Mouse (Mus musculus): ENCODE results near the gene Cst9.

The Cst9 gene

GRCm38 (mm10) chr2:148834912-148835311, at the start of gene Cst9:
Gene Cst9, plus strand, starts transcription at chr2:148835147.
- in situ Hi-C loops (cut with MboI; ENCODE audit: unreplicated experiment in 2 of 2), result no loop called here

GRCm38 (mm10) chr2:148789142-148789541, 45.8 kb upstream of the Cst9 start, which contains the start of gene Cst12:
Gene Cst12, plus strand, starts transcription at chr2:148789361.
- in situ Hi-C loops (cut with MboI; ENCODE audit: unreplicated experiment in 2 of 2), result no loop called here

- in situ Hi-C loops (cut with MboI; ENCODE audit: unreplicated experiment in 2 of 2), result no loop called here
Observed at GRCm38 (mm10) chr2:148798485-148798884, 36.5 kb upstream of the Cst9 start, which contains the start of gene Cst8. Gene Cst8, plus strand, starts transcription at chr2:148798785.

- in situ Hi-C loops (cut with MboI; ENCODE audit: unreplicated experiment in 2 of 2), result no loop called here
Observed at GRCm38 (mm10) chr2:148801491-148801921, 33.4 kb upstream of the Cst9 start.

GRCm38 (mm10) chr2:148806696-148807095, 28.3 kb upstream of the Cst9 start:
- in situ Hi-C loops (cut with MboI; ENCODE audit: unreplicated experiment in 2 of 2), result no loop called here

- in situ Hi-C loops (cut with MboI; ENCODE audit: unreplicated experiment in 2 of 2), result no loop called here
Observed at GRCm38 (mm10) chr2:148819909-148820308, 15.0 kb upstream of the Cst9 start, which contains the start of gene Cst13. Gene Cst13, plus strand, starts transcription at chr2:148820081.

GRCm38 (mm10) chr2:148825986-148826385, 9.0 kb upstream of the Cst9 start:
- in situ Hi-C loops (cut with MboI; ENCODE audit: unreplicated experiment in 2 of 2), result no loop called here

- in situ Hi-C loops (cut with MboI; ENCODE audit: unreplicated experiment in 2 of 2), result no loop called here
Observed at GRCm38 (mm10) chr2:148838075-148838777, 3.3 kb downstream of the Cst9 start.

GRCm38 (mm10) chr2:148839224-148839623, 4.3 kb downstream of the Cst9 start:
- in situ Hi-C loops (cut with MboI; ENCODE audit: unreplicated experiment in 2 of 2), result no loop called here

- in situ Hi-C loops (cut with MboI; ENCODE audit: unreplicated experiment in 2 of 2), result loop anchor here (5.0 kb wide), 2 partner anchors 51 to 99 kb away; partner anchors contain the start of gene Cstl1 (in 2 of the 2)
Observed at GRCm38 (mm10) chr2:148851116-148851906, 16.4 kb downstream of the Cst9 start.

- in situ Hi-C loops (cut with MboI; ENCODE audit: unreplicated experiment in 2 of 2), result no loop called here
Observed at GRCm38 (mm10) chr2:148856630-148857400, 21.9 kb downstream of the Cst9 start.

- in situ Hi-C loops (cut with MboI; ENCODE audit: unreplicated experiment in 2 of 2), result no loop called here
Observed at GRCm38 (mm10) chr2:148857506-148857905, 22.6 kb downstream of the Cst9 start.

- in situ Hi-C loops (cut with MboI; ENCODE audit: unreplicated experiment in 2 of 2), result no loop called here
Observed at GRCm38 (mm10) chr2:148860993-148861392, 26.0 kb downstream of the Cst9 start.

- in situ Hi-C loops (cut with MboI; ENCODE audit: unreplicated experiment in 2 of 2), result no loop called here
Observed at GRCm38 (mm10) chr2:148861693-148862092, 26.7 kb downstream of the Cst9 start.

- in situ Hi-C loops (cut with MboI; ENCODE audit: unreplicated experiment in 2 of 2), result no loop called here
Observed at GRCm38 (mm10) chr2:148864966-148865365, 30.0 kb downstream of the Cst9 start, which contains the start of gene 9230104L09Rik. Gene 9230104L09Rik, minus strand, starts transcription at chr2:148865038.

- in situ Hi-C loops (cut with MboI; ENCODE audit: unreplicated experiment in 2 of 2), result no loop called here
Observed at GRCm38 (mm10) chr2:148868959-148869358, 34.0 kb downstream of the Cst9 start.

- in situ Hi-C loops (cut with MboI; ENCODE audit: unreplicated experiment in 2 of 2), result loop anchor here (10.0 kb wide), 3 partner anchors 306 to 1794 kb away; partner anchors contain the start of gene Acss1 (in 1 of the 2)
Observed at GRCm38 (mm10) chr2:148870526-148870925, 35.6 kb downstream of the Cst9 start.

- in situ Hi-C loops (cut with MboI; ENCODE audit: unreplicated experiment in 2 of 2), result loop anchor here (10.0 kb wide), 3 partner anchors 308 to 1792 kb away; partner anchors contain the start of gene Acss1 (in 1 of the 2)
Observed at GRCm38 (mm10) chr2:148872860-148873259, 37.9 kb downstream of the Cst9 start.

- in situ Hi-C loops (cut with MboI; ENCODE audit: unreplicated experiment in 2 of 2), result loop anchor here (10.0 kb wide), 3 partner anchors 309 to 1791 kb away; partner anchors contain the start of gene Acss1 (in 1 of the 2)
Observed at GRCm38 (mm10) chr2:148874224-148874616, 39.3 kb downstream of the Cst9 start.

Data from v-Abl transformed pro-B cells (cell line).